Mouse (Mus musculus): Measurements from ENCODE around the gene Htr3a. TPM values are rescaled to one million over a fixed set of nuclear protein-coding genes. Genes with fewer than 3 reads are reported as not detected.

The Htr3a gene
- polyA plus RNA-seq, 1 experiment from 2014 or later: 1.3 TPM

DNA sequence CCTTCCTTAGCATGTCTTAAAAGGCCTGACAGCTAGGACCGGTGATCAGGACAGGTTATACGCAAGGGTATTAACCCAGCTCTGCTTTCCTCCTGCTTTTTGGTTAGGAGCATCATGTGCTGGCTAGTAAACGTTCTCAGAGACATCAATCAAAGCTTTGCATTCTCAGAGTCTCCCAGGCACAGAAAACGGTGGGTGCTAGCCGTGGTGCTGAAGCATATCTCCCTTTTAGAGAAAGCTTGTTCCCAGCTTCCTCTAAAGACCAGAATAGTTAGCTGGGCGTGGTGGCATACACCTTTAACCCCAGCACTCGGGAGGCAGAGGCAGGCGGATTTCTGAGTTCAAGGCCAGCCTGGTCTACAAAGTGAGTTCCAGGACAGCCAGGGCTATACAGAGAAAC, 12.3 kb downstream of the Htr3a start:
- H3K4me3 ChIP-seq (ENCODE audit: low read depth, low read length): no peak overlapping the region
- no peak overlapping the region for H3K9ac ChIP-seq (replicated peaks; ENCODE audit: low read length)
- H3K27me3 ChIP-seq (ENCODE audit: control insufficient read depth, insufficient read depth, low read length): no peaks in the 10 kb centered on the region; the same call in 1 of the 2 replicates
- H3K4me1 ChIP-seq (ENCODE audit: control insufficient read depth, insufficient read depth, low read length): peaks cover 2% of the 10 kb centered on the region; the same call in 1 of the 2 replicates
- no peak for ATAC-seq (replicated peaks; ENCODE audit: insufficient number of reproducible peaks, low FRiP score, low TSS enrichment, low read depth)
- no peaks in the 10 kb centered on the region for H3K9me3 ChIP-seq (replicated peaks; ENCODE audit: control insufficient read depth, low read length)
- 27% methylated on average over 8 of the region's 8 CpGs for WGBS
- peak; percentile 84 for DNase-seq (ENCODE audit: low spot score)
- H3K36me3 ChIP-seq (replicated peaks; ENCODE audit: control insufficient read depth, insufficient read depth, low read depth, low read length): no peaks in the 10 kb centered on the region
- no peak overlapping the region for H3K27ac ChIP-seq (replicated peaks; ENCODE audit: low read depth, low read length)
- no peak overlapping the region for H3K4me2 ChIP-seq (ENCODE audit: low read depth, low read length)

DNA sequence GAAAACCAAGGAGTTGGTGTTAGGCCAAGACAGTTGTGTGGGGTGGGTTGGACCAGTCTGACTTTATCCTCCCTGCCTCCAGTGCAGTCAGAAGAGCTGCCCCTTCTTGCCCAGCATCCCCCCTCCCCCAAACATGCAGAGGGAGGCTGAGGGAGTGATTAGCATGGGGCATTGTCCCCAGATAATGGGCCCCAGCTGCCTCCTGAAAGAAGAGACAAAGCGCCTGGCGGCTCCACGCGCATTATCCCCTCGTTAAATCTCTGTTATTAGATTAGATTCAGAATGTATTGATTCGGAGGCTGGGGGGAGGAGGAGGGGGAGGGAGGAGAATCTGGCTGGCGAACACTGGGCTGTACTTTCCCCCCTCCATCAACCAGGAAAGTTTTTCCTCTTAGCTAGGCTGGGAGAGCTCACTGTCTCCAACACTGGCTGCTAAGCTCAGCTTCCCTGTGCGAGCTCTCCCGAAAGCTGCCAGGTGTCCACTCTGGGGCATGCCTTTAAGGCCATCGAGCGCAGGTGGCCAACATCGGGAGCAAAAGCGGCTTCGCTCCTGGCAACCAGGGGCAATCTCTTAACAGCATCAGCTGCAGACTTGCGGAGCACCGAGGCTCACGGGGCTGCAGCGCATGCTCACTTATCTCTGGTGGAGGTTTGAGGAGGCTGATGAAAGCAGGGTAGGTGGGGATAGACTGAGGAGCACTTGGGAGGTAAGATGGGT, 14.9 kb downstream of the Htr3a start:
- H3K4me3 ChIP-seq (ENCODE audit: low read depth, low read length): no peak overlapping the region
- H3K9ac ChIP-seq (replicated peaks; ENCODE audit: low read length): no peak overlapping the region
- peak overlapping the region; percentile 11 for H3K4me2 ChIP-seq (ENCODE audit: low read depth, low read length)
- peaks cover 2% of the 10 kb centered on the region; the same call in 1 of the 2 replicates for H3K4me1 ChIP-seq (ENCODE audit: control insufficient read depth, insufficient read depth, low read length)
- DNase-seq (ENCODE audit: low spot score): peak; percentile 76
- ATAC-seq (replicated peaks; ENCODE audit: insufficient number of reproducible peaks, low FRiP score, low TSS enrichment, low read depth): peak; percentile 77
- H3K9me3 ChIP-seq (replicated peaks; ENCODE audit: control insufficient read depth, low read length): no peaks in the 10 kb centered on the region
- no peaks in the 10 kb centered on the region; the same call in 1 of the 2 replicates for H3K27me3 ChIP-seq (ENCODE audit: control insufficient read depth, insufficient read depth, low read length)
- H3K36me3 ChIP-seq (replicated peaks; ENCODE audit: control insufficient read depth, insufficient read depth, low read depth, low read length): no peaks in the 10 kb centered on the region
- 12% methylated on average over 18 of the region's 18 CpGs for WGBS
- H3K27ac ChIP-seq (replicated peaks; ENCODE audit: low read depth, low read length): no peak overlapping the region

DNA sequence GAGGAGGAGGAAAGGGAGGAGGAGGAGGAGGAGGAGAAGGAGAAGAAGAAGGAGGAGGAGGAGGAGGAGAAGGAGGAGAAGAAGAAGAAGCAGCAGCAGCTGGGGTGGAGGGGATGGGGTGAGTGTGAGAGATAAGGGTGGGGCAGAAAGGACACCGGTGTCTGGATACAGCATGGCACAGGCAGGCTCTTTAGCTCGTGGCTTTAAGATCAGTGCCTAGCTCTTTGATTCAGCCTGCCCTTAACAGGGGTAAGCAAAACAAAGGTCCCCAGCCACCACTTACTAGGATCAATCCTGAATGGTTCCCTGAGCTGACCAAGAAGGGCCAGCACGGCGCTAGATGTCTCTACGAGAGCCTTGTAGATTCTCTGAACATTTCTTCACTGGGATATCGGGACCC, 16.1 kb downstream of the Htr3a start:
- H3K4me1 ChIP-seq (ENCODE audit: control insufficient read depth, insufficient read depth, low read length): peaks cover 2% of the 10 kb centered on the region; the same call in 1 of the 2 replicates
- no peaks in the 10 kb centered on the region for H3K36me3 ChIP-seq (replicated peaks; ENCODE audit: control insufficient read depth, insufficient read depth, low read depth, low read length)
- no peak overlapping the region for H3K27ac ChIP-seq (replicated peaks; ENCODE audit: low read depth, low read length)
- ATAC-seq (replicated peaks; ENCODE audit: insufficient number of reproducible peaks, low FRiP score, low TSS enrichment, low read depth): no peak
- WGBS: 62% methylated on average over 6 of the region's 6 CpGs
- no peak for DNase-seq (ENCODE audit: low spot score)
- H3K9me3 ChIP-seq (replicated peaks; ENCODE audit: control insufficient read depth, low read length): no peaks in the 10 kb centered on the region
- no peaks in the 10 kb centered on the region; the same call in 1 of the 2 replicates for H3K27me3 ChIP-seq (ENCODE audit: control insufficient read depth, insufficient read depth, low read length)
- H3K4me3 ChIP-seq (ENCODE audit: low read depth, low read length): no peak overlapping the region
- H3K9ac ChIP-seq (replicated peaks; ENCODE audit: low read length): no peak overlapping the region
- H3K4me2 ChIP-seq (ENCODE audit: low read depth, low read length): no peak overlapping the region

DNA sequence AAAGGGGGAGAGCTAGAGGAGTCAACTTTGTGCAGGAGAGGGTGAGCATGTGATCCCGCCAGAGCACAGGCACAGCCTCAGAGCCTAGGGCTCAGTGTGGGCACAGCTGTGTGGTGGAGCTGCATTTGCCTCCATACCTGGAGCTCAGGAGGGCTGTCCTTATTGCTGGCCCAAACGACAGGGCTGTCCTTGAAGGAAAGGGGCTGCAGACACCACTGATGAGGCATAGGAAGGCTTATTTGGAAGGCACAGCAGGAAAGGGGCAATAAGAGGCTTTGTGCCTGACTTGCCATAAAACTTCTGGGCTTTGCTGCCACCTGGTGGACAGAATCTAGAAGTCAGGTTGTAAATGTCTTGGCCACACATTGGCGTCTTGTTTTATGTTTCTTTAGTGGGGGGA, 16.9 kb downstream of the Htr3a start:
- H3K9me3 ChIP-seq (replicated peaks; ENCODE audit: control insufficient read depth, low read length): no peaks in the 10 kb centered on the region
- H3K9ac ChIP-seq (replicated peaks; ENCODE audit: low read length): no peak overlapping the region
- H3K4me1 ChIP-seq (ENCODE audit: control insufficient read depth, insufficient read depth, low read length): peaks cover 2% of the 10 kb centered on the region; the same call in 1 of the 2 replicates
- H3K4me2 ChIP-seq (ENCODE audit: low read depth, low read length): no peak overlapping the region
- DNase-seq (ENCODE audit: low spot score) (peak; percentile 91), ATAC-seq (replicated peaks; ENCODE audit: insufficient number of reproducible peaks, low FRiP score, low TSS enrichment, low read depth) (no peak)
- H3K36me3 ChIP-seq (replicated peaks; ENCODE audit: control insufficient read depth, insufficient read depth, low read depth, low read length): no peaks in the 10 kb centered on the region
- no peaks in the 10 kb centered on the region; the same call in 1 of the 2 replicates for H3K27me3 ChIP-seq (ENCODE audit: control insufficient read depth, insufficient read depth, low read length)
- 25% methylated on average over 3 of the region's 3 CpGs for WGBS
- no peak overlapping the region for H3K27ac ChIP-seq (replicated peaks; ENCODE audit: low read depth, low read length)
- no peak overlapping the region for H3K4me3 ChIP-seq (ENCODE audit: low read depth, low read length)

DNA sequence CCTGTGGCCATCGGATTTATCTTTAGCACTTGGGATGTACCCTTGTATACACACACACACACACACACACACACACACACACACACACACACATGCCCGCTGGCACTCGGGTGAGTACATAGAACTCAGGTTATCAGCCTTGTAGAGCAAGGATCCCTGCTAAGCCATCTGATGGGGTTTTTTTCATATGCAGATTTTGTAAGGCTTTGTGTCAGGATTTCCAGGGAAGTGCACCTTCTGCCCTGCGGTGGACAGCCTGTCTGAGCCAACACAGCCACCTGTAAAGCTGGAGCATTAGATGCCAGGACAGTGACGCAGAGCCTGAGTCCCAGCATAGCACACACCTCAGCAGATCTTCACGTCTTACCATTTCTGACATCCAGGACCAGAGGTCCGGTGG, 21.8 kb downstream of the Htr3a start:
- Histone ChIP-seq H3K9ac (replicated peaks; ENCODE audit: low read length) (no peak overlapping the region), H3K4me1 (ENCODE audit: control insufficient read depth, insufficient read depth, low read length) (no peaks in the 10 kb centered on the region), H3K27ac (replicated peaks; ENCODE audit: low read depth, low read length) (no peak overlapping the region), H3K4me3 (ENCODE audit: low read depth, low read length) (no peak overlapping the region), H3K4me2 (ENCODE audit: low read depth, low read length) (no peak overlapping the region), H3K27me3 (ENCODE audit: control insufficient read depth, insufficient read depth, low read length) (no peaks in the 10 kb centered on the region), H3K36me3 (replicated peaks; ENCODE audit: control insufficient read depth, insufficient read depth, low read depth, low read length) (no peaks in the 10 kb centered on the region), H3K9me3 (replicated peaks; ENCODE audit: control insufficient read depth, low read length) (no peaks in the 10 kb centered on the region)
- DNase-seq (ENCODE audit: low spot score) (no peak), ATAC-seq (replicated peaks; ENCODE audit: insufficient number of reproducible peaks, low FRiP score, low TSS enrichment, low read depth) (no peak)
- 76% methylated on average over 7 of the region's 7 CpGs for WGBS

DNA sequence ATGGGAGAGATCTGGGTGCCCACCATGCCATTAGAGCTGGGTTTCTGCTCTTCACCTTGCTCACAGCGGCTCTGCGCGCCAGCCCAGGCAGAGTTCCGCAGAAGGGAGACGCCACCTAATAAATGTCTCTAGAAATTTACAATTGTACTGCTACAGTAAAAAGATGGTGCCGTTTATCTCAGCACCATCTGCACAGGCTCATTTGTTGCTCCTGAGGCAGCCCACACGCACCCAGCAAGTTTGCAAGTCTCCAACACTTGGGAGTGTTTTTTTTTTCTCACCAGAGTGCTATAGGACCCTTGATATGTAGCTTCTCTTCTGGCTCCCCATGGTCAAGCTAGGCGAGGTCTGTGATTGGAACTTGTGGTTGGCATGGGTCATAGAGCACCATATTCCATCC, 38.0 kb downstream of the Htr3a start:
- Histone ChIP-seq H3K27me3 (ENCODE audit: control insufficient read depth, insufficient read depth, low read length) (no peaks in the 10 kb centered on the region), H3K9ac (replicated peaks; ENCODE audit: low read length) (no peak overlapping the region), H3K4me1 (ENCODE audit: control insufficient read depth, insufficient read depth, low read length) (no peaks in the 10 kb centered on the region), H3K9me3 (replicated peaks; ENCODE audit: control insufficient read depth, low read length) (no peaks in the 10 kb centered on the region), H3K4me3 (ENCODE audit: low read depth, low read length) (no peak overlapping the region), H3K36me3 (replicated peaks; ENCODE audit: control insufficient read depth, insufficient read depth, low read depth, low read length) (no peaks in the 10 kb centered on the region), H3K27ac (replicated peaks; ENCODE audit: low read depth, low read length) (no peak overlapping the region), H3K4me2 (ENCODE audit: low read depth, low read length) (no peak overlapping the region)
- ATAC-seq (replicated peaks; ENCODE audit: insufficient number of reproducible peaks, low FRiP score, low TSS enrichment, low read depth) (no peak), DNase-seq (ENCODE audit: low spot score) (no peak)
- 88% methylated on average over 8 of the region's 8 CpGs for WGBS

DNA sequence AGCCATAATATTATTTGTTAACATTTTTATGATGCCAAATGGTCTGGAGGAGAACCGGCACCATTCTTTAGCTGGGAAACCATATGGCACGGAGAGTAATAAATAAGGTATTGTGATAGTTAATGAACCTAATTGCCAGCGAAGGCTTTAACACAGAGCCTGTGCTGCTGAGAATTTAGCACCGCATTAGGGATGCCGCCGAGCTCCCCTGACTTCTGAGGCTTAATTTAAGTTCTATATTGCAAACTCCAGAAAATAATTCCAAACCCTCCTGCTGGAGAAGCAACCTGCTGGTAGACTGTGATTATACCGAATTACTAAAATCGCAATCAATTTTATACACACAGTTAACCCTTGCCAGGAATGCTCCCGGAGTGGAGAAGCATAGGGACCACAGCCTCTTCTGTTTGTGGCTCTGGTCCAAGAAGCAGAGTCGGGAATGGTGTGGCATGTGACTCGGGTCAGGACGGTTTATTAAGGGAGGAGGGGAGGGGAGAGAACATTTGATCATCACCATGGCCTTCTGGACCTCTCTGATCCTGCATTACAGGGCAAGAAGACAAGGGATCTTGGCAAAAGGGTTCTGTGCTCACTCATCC, 44.3 kb downstream of the Htr3a start:
- 77% methylated on average over 12 of the region's 12 CpGs for WGBS
- ATAC-seq (replicated peaks; ENCODE audit: insufficient number of reproducible peaks, low FRiP score, low TSS enrichment, low read depth): no peak

DNA sequence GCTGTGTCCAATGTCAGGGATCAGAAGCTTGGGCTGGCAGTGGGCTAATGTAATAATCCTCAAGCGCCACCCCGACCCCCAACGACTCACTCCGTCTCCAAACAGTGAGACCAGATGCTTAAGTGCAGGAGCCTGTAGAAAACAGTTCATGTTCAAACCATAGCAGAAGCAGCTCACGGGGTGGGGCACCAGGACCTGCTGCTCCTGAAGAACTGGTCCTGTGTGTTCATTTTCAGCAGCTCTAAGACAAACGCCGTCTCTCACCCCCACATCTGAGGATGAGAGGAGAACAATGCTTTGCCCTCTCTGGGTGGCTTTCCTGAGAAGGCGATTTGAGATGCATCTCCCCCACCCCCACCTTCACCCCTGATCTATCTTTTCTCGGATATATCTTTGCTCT, 45.7 kb downstream of the Htr3a start:
- no peak for DNase-seq (ENCODE audit: low spot score)
- WGBS: 45% methylated on average over 9 of the region's 9 CpGs

More for the DNA sequence above, 44.3 kb downstream of the Htr3a start:
- Histone ChIP-seq H3K4me2 (ENCODE audit: low read depth, low read length) (no peak overlapping the region), H3K4me1 (ENCODE audit: control insufficient read depth, insufficient read depth, low read length) (no peaks in the 10 kb centered on the region), H3K9me3 (replicated peaks; ENCODE audit: control insufficient read depth, low read length) (no peaks in the 10 kb centered on the region), H3K4me3 (ENCODE audit: low read depth, low read length) (no peak overlapping the region), H3K27ac (replicated peaks; ENCODE audit: low read depth, low read length) (no peak overlapping the region), H3K27me3 (ENCODE audit: control insufficient read depth, insufficient read depth, low read length) (no peaks in the 10 kb centered on the region), H3K36me3 (replicated peaks; ENCODE audit: control insufficient read depth, insufficient read depth, low read depth, low read length) (no peaks in the 10 kb centered on the region), H3K9ac (replicated peaks; ENCODE audit: low read length) (no peak overlapping the region)
- no peak for DNase-seq (ENCODE audit: low spot score)

More for the DNA sequence above, 45.7 kb downstream of the Htr3a start:
- Histone ChIP-seq H3K9ac (replicated peaks; ENCODE audit: low read length) (no peak overlapping the region), H3K27ac (replicated peaks; ENCODE audit: low read depth, low read length) (no peak overlapping the region), H3K27me3 (ENCODE audit: control insufficient read depth, insufficient read depth, low read length) (no peaks in the 10 kb centered on the region), H3K36me3 (replicated peaks; ENCODE audit: control insufficient read depth, insufficient read depth, low read depth, low read length) (no peaks in the 10 kb centered on the region), H3K4me3 (ENCODE audit: low read depth, low read length) (no peak overlapping the region), H3K4me2 (ENCODE audit: low read depth, low read length) (no peak overlapping the region), H3K4me1 (ENCODE audit: control insufficient read depth, insufficient read depth, low read length) (no peaks in the 10 kb centered on the region), H3K9me3 (replicated peaks; ENCODE audit: control insufficient read depth, low read length) (no peaks in the 10 kb centered on the region)
- ATAC-seq (replicated peaks; ENCODE audit: insufficient number of reproducible peaks, low FRiP score, low TSS enrichment, low read depth): no peak

Data from embryonic facial prominence, embryonic 11.5 days (tissue).